Mouse (Mus musculus) heart, embryonic 10.5 days (tissue): ENCODE results near the gene Dennd1a. TPM values are rescaled to one million over a fixed set of nuclear protein-coding genes. Genes with fewer than 3 reads are reported as not detected.

Experiments used
- DNase-seq: peaks from one replicate; pipeline ENCODE4 v3.0.0-alpha.2; 2017; ENCODE audit warnings: low spot score
- H3K27ac ChIP-seq: fragments of 300-500 bp; sonication (generic); 2 replicates; pipeline ENCODE4 v1.5.1; 2016; ENCODE audit warnings: mild to moderate bottlenecking
- H3K27me3 ChIP-seq: fragments of 300-500 bp; sonication (generic); 2 replicates; pipeline ENCODE4 v1.6.1; 2016; ENCODE audit warnings: mild to moderate bottlenecking; ENCODE audit not compliant: poor library complexity, insufficient read depth, severe bottlenecking
- H3K36me3 ChIP-seq: fragments of 300-500 bp; sonication (generic); 2 replicates; pipeline ENCODE4 v1.6.1; 2016; ENCODE audit warnings: mild to moderate bottlenecking, moderate library complexity
- H3K4me1 ChIP-seq: fragments of 300-500 bp; sonication (generic); 2 replicates; pipeline ENCODE4 v1.6.1; 2016; ENCODE audit warnings: mild to moderate bottlenecking
- H3K4me3 ChIP-seq: fragments of 300-500 bp; sonication (generic); 2 replicates; pipeline ENCODE4 v1.5.1; 2016; ENCODE audit warnings: mild to moderate bottlenecking, moderate library complexity
- H3K9me3 ChIP-seq: fragments of 300-500 bp; sonication (generic); 2 replicates; pipeline ENCODE4 v1.6.1; 2016; ENCODE audit warnings: mild to moderate bottlenecking, moderate library complexity
- WGBS: fragments of 180-500 bp; shearing (Covaris S2); methylation state at CpG from one replicate; pipeline ENCODE4 v1.1.7; 2016; 5-methylcytosine and 5-hydroxymethylcytosine counted together
- polyA plus RNA-seq: library from polyadenylated mRNA; unstranded; fragments of >200 nt; fragmentation: Nextera tagmentation; extraction: Ambion mirVana; gene quantifications from 2 replicates; pipeline ENCODE4 v1.2.1, GENCODE M21; 2016

The Dennd1a gene
- polyA plus RNA-seq, 1 experiment from 2014 or later = 14.8 TPM

DNA sequence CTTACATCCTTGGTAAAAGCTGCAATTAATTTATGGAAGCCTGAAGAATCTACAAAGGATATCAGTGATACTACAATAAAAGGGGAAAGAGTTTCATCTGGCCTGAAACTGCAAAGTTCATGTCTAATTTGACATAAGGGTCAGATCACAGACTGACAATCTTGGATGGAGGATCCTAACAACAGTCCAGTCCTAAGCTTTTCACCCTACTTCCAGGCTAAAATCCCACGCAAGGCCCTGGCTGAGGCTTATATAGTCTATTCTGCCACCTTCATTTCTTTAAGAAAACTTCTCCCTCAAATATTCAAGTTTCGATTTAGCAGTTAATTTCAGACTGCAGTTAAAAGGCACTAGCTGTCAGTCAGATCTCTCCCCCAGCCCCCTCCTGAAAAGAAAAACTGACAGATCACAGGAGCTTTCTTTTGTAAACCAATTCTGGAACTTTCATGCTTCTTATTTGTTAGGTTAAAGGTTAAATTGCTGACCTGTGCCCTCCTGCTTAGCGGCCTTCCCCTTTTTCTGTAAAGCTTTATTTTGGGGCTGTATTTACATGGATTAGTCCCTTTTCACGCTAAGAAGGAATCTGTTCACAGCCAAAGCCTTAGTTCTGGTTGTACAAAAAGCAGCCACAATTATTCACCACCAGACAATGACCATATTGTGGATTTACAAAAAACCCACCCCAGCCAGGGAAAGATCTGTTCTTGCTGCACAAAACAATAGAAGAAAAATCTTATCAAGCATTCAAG is 66.3 kb downstream of the Dennd1a start:
- Histone ChIP-seq H3K36me3 (no peaks in the 10 kb centered on the region), H3K4me3 (no peak overlapping the region), H3K27me3 (no peaks in the 10 kb centered on the region), H3K27ac (no peak overlapping the region), H3K9me3 (no peaks in the 10 kb centered on the region), H3K4me1 (peaks cover 11% of the 10 kb centered on the region; the same call in 1 of the 2 replicates)
- DNase-seq = no peak
- whole genome bisulfite sequencing = 52% methylated on average over 4 of the region's 4 CpGs

DNA sequence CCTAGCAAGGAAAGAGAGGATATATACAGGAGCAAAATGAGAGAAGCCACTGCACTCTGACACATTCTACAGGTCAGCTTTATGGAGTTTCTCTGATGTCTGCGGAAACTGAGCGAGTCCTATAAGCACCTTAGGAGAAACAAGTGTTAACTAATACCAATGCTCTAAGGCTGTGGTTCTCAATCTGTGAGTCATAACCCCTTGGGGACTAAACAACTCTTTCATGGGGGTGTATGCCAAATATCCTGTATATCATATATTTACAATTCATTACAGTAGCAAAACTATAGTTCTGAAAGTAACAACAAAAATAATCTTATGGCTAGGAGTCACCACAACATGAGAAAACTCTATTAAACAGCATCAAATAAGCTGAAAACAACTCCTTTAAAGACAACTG is 67.5 kb downstream of the Dennd1a start:
- DNase-seq = no peak
- Histone ChIP-seq H3K4me1 (peaks cover 11% of the 10 kb centered on the region; the same call in 1 of the 2 replicates), H3K36me3 (no peaks in the 10 kb centered on the region), H3K27me3 (no peaks in the 10 kb centered on the region), H3K27ac (no peak overlapping the region), H3K4me3 (no peak overlapping the region), H3K9me3 (no peaks in the 10 kb centered on the region)
- WGBS = 89% methylated on average over 2 of the region's 2 CpGs

GRCm38 (mm10) chr2:38213041-38213440 is 74.1 kb downstream of the Dennd1a start:
- no peak overlapping the region for H3K4me3 ChIP-seq
- 15% methylated on average over 1 of the region's 1 CpGs for WGBS
- no peak for DNase-seq
- H3K4me1 ChIP-seq = no peaks in the 10 kb centered on the region
- no peak overlapping the region for H3K27ac ChIP-seq
- no peaks in the 10 kb centered on the region for H3K9me3 ChIP-seq
- no peaks in the 10 kb centered on the region for H3K27me3 ChIP-seq
- H3K36me3 ChIP-seq = 0 out of 2 replicates have a peak, but pooled peaks cover 3% of the 10 kb centered on the region

DNA sequence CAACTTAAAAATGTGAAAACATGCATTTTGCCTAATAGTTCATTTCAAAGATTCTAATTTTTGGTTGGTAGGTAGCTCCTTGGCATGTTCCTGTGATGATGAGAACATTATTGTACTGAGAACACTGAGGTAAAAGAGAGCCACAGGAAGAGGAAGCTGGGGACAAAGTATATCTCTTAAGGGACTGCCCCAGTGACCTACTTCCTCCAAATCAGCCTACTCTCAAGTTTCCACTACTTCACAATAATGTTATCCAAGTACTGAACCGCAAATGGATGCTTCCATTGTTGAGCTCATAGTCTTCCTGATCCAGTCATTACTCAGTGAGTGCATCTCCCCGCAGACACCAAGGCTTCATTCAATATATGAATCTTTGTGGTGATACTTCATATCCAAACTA is 75.8 kb downstream of the Dennd1a start:
- H3K27me3 ChIP-seq = no peaks in the 10 kb centered on the region

GRCm38 (mm10) chr2:38207752-38208151 is 79.4 kb downstream of the Dennd1a start:
- Histone ChIP-seq H3K4me1 (peaks cover 12% of the 10 kb centered on the region), H3K36me3 (0 out of 2 replicates have a peak, but pooled peaks cover 3% of the 10 kb centered on the region), H3K9me3 (no peaks in the 10 kb centered on the region), H3K4me3 (no peak overlapping the region), H3K27me3 (no peaks in the 10 kb centered on the region), H3K27ac (no peak overlapping the region)
- WGBS = 90% methylated on average over 1 of the region's 1 CpGs
- DNase-seq = no peak

More for the DNA sequence above, 75.8 kb downstream of the Dennd1a start:
- Histone ChIP-seq H3K36me3 (0 out of 2 replicates have a peak, but pooled peaks cover 3% of the 10 kb centered on the region), H3K9me3 (no peaks in the 10 kb centered on the region), H3K4me3 (no peak overlapping the region), H3K27ac (no peak overlapping the region), H3K4me1 (peaks cover under 1% of the 10 kb centered on the region; the same call in 1 of the 2 replicates)
- WGBS = 84% methylated on average over 2 of the region's 2 CpGs
- no peak for DNase-seq

- Histone ChIP-seq H3K27me3 (no peaks in the 10 kb centered on the region), H3K9me3 (no peaks in the 10 kb centered on the region), H3K4me1 (peaks cover 12% of the 10 kb centered on the region), H3K36me3 (0 out of 2 replicates have a peak, but pooled peaks cover 3% of the 10 kb centered on the region), H3K4me3 (no peak overlapping the region), H3K27ac (no peak overlapping the region)
- DNase-seq = no peak
- WGBS = 22% methylated on average over 5 of the region's 5 CpGs
Observed at GRCm38 (mm10) chr2:38205281-38205680, 81.9 kb downstream of the Dennd1a start.

- Histone ChIP-seq H3K4me3 (no peak overlapping the region), H3K4me1 (peaks cover 12% of the 10 kb centered on the region), H3K27me3 (no peaks in the 10 kb centered on the region), H3K9me3 (no peaks in the 10 kb centered on the region), H3K36me3 (0 out of 2 replicates have a peak, but pooled peaks cover 3% of the 10 kb centered on the region), H3K27ac (no peak overlapping the region)
- no peak for DNase-seq
- 45% methylated on average over 2 of the region's 2 CpGs for WGBS
Observed at GRCm38 (mm10) chr2:38204696-38205095, 82.5 kb downstream of the Dennd1a start.

- H3K36me3 ChIP-seq = no peaks in the 10 kb centered on the region
- no peak for DNase-seq
- no peak overlapping the region for H3K27ac ChIP-seq
- H3K27me3 ChIP-seq = no peaks in the 10 kb centered on the region
- 0 out of 2 replicates have a peak, but pooled peaks cover 10% of the 10 kb centered on the region for H3K4me1 ChIP-seq
- no peak overlapping the region for H3K4me3 ChIP-seq
- no peaks in the 10 kb centered on the region for H3K9me3 ChIP-seq
- WGBS = 73% methylated on average over 1 of the region's 1 CpGs
Observed at GRCm38 (mm10) chr2:38198072-38198471, 89.1 kb downstream of the Dennd1a start.

- no peak for DNase-seq
- H3K27ac ChIP-seq = no peak overlapping the region
- 0 out of 2 replicates have a peak, but pooled peaks cover 10% of the 10 kb centered on the region for H3K4me1 ChIP-seq
- 59% methylated on average over 9 of the region's 9 CpGs for WGBS
- H3K4me3 ChIP-seq = no peak overlapping the region
- H3K9me3 ChIP-seq = no peaks in the 10 kb centered on the region
- H3K36me3 ChIP-seq = no peaks in the 10 kb centered on the region
- H3K27me3 ChIP-seq = no peaks in the 10 kb centered on the region
Observed at GRCm38 (mm10) chr2:38196199-38197060, 90.8 kb downstream of the Dennd1a start.

- 0 out of 2 replicates have a peak, but pooled peaks cover 9% of the 10 kb centered on the region for H3K4me1 ChIP-seq
- no peak overlapping the region for H3K27ac ChIP-seq
- H3K4me3 ChIP-seq = no peak overlapping the region
- WGBS = 82% methylated on average over 1 of the region's 1 CpGs
- DNase-seq = no peak
- H3K9me3 ChIP-seq = no peaks in the 10 kb centered on the region
- no peaks in the 10 kb centered on the region for H3K36me3 ChIP-seq
- no peaks in the 10 kb centered on the region for H3K27me3 ChIP-seq
Observed at GRCm38 (mm10) chr2:38192007-38192406, 95.2 kb downstream of the Dennd1a start.

GRCm38 (mm10) chr2:38191601-38192000 is 95.6 kb downstream of the Dennd1a start:
- Histone ChIP-seq H3K36me3 (no peaks in the 10 kb centered on the region), H3K9me3 (no peaks in the 10 kb centered on the region), H3K27me3 (no peaks in the 10 kb centered on the region), H3K27ac (no peak overlapping the region), H3K4me3 (no peak overlapping the region), H3K4me1 (0 out of 2 replicates have a peak, but pooled peaks cover 5% of the 10 kb centered on the region)
- DNase-seq = no peak

GRCm38 (mm10) chr2:38186438-38186837 is 100.8 kb downstream of the Dennd1a start:
- Histone ChIP-seq H3K36me3 (no peaks in the 10 kb centered on the region), H3K9me3 (no peaks in the 10 kb centered on the region), H3K4me1 (no peaks in the 10 kb centered on the region), H3K27ac (no peak overlapping the region), H3K27me3 (no peaks in the 10 kb centered on the region), H3K4me3 (no peak overlapping the region)
- no peak for DNase-seq
- WGBS = 71% methylated on average over 2 of the region's 2 CpGs

- Histone ChIP-seq H3K4me1 (no peaks in the 10 kb centered on the region), H3K36me3 (no peaks in the 10 kb centered on the region), H3K27me3 (no peaks in the 10 kb centered on the region), H3K9me3 (no peaks in the 10 kb centered on the region), H3K27ac (no peak overlapping the region), H3K4me3 (no peak overlapping the region)
- 78% methylated on average over 3 of the region's 3 CpGs for WGBS
- DNase-seq = no peak
Observed at GRCm38 (mm10) chr2:38184977-38185376, 102.2 kb downstream of the Dennd1a start.
